Mouse (Mus musculus) lung, embryonic 14.5 days (tissue): ENCODE measurements at regions not wholly inside any gene's neighbourhood (a gene's known extent, or its start where the extent isn't known, plus 50 kb on each side); places are given as distances from the start of the nearest gene placed in this dataset.
A peak's percentile ranks its signal among the peaks of the same experiment; 100 is the strongest.

Source experiments
- ATAC-seq: fragments of 200-750 bp; cut with Nextera tagmentation; 2 replicates; pipeline ENCODE4 v1.8.0; 2017; ENCODE audit warnings: mild to moderate bottlenecking, moderate TSS enrichment, moderate library complexity; ENCODE audit not compliant: insufficient read depth
- DNase-seq: peaks from one replicate; pipeline ENCODE4 v3.0.0-alpha.2; 2015
- H3K27ac ChIP-seq: fragments of 300-500 bp; sonication (generic); 2 replicates; pipeline ENCODE4 v1.5.1; 2014; ENCODE audit warnings: low read depth, mild to moderate bottlenecking, moderate library complexity
- H3K27me3 ChIP-seq: fragments of 300-500 bp; sonication (generic); 2 replicates; pipeline ENCODE4 v1.6.1; 2014; ENCODE audit warnings: low read length, control low read depth; ENCODE audit not compliant: insufficient read depth
- H3K36me3 ChIP-seq: fragments of 300-500 bp; sonication (generic); 2 replicates; pipeline ENCODE4 v1.6.1; 2014; ENCODE audit warnings: control low read depth; ENCODE audit not compliant: insufficient read depth
- H3K4me1 ChIP-seq: fragments of 300-500 bp; sonication (generic); 2 replicates; pipeline ENCODE4 v1.6.1; 2014; ENCODE audit warnings: antibody characterized with exemption, control low read depth; ENCODE audit not compliant: insufficient read depth
- H3K4me2 ChIP-seq: fragments of 300-500 bp; sonication (generic); 2 replicates; pipeline ENCODE4 v1.6.1; 2014; ENCODE audit warnings: mild to moderate bottlenecking
- H3K4me3 ChIP-seq: fragments of 300-500 bp; sonication (generic); 2 replicates; pipeline ENCODE4 v1.5.1; 2014; ENCODE audit warnings: low read depth, low read length
- H3K9ac ChIP-seq: fragments of 300-500 bp; sonication (generic); 2 replicates; pipeline ENCODE4 v1.6.1; 2014
- H3K9me3 ChIP-seq: fragments of 300-500 bp; sonication (generic); 2 replicates; pipeline ENCODE4 v1.6.1; 2016; ENCODE audit warnings: low read depth, low read length, control low read depth
- CTCF ChIP-seq: IDR thresholded peaks from 2 replicates; pipeline ENCODE4 v1.5.1; 2016; ENCODE audit warnings: antibody characterized with exemption, low read depth
- WGBS: fragments of 180-500 bp; shearing (Covaris S2); extraction: QIAGEN DNeasy Blood & Tissue Kit; methylation state at CpG from one replicate; pipeline ENCODE4 v1.1.7; 2014; 5-methylcytosine and 5-hydroxymethylcytosine counted together

DNA sequence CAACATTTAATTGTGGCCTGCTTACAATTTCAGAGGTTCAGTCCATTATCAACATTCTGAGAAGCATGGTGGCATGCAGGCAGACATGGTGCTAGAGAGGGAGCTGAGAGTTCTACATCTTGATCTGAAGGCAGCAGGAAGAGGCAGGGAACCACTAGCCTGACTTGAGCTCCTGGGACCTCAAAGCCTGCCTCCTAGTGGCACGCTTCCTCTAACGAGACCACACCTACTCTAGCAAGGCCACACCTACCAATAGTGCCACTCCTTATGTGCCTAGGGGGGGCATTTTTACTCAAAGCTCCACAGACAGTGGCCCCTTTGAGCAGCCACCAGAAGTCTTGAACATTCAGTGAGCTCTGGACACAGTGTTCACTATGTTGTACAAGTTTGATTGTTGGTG is 165.5 kb downstream of the Ackr3 start:
- Histone ChIP-seq H3K4me1 (no peaks in the 10 kb centered on the region), H3K9ac (no peak overlapping the region), H3K36me3 (no peaks in the 10 kb centered on the region), H3K27ac (no peak overlapping the region), H3K4me3 (no peak overlapping the region), H3K27me3 (no peaks in the 10 kb centered on the region), H3K9me3 (no peaks in the 10 kb centered on the region), H3K4me2 (no peak overlapping the region)
- DNase-seq: no peak
- 75% methylated on average over 2 of the region's 2 CpGs for WGBS
- peak; percentile 30; the same call in 1 of the 2 replicates for TF ChIP-seq CTCF
- ATAC-seq: no peak

DNA sequence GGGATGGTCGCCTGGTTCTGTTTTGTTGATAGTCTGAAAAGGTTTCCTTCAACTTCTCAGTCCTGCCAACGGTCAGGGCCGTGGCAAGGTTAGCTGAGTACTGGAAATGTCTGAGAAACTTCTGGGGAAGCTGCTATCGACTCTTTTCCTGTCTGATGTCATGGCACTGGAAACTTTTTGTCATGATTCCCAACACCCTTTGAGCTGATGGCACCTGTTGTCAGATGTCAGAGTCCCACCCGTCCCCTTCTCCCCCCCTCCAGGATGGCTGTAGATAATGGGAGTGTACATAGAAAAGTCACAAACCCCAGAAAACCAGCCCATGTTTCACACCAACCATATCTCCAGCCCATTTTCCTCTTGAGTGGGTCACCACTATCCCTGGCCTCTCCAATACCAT is 167.0 kb downstream of the Ackr3 start:
- Histone ChIP-seq H3K4me1 (no peaks in the 10 kb centered on the region), H3K27ac (no peak overlapping the region), H3K27me3 (no peaks in the 10 kb centered on the region), H3K4me2 (no peak overlapping the region), H3K36me3 (no peaks in the 10 kb centered on the region), H3K9me3 (no peaks in the 10 kb centered on the region), H3K4me3 (no peak overlapping the region), H3K9ac (no peak overlapping the region)
- no peak for DNase-seq
- no peak for ATAC-seq
- no peak for TF ChIP-seq CTCF
- 56% methylated on average over 5 of the region's 5 CpGs for WGBS

GRCm38 (mm10) chr1:90373001-90373400 is 169.2 kb downstream of the Ackr3 start:
- no peaks in the 10 kb centered on the region for H3K36me3 ChIP-seq
- 82% methylated on average over 5 of the region's 5 CpGs for WGBS
- H3K4me2 ChIP-seq: no peak overlapping the region
- no peaks in the 10 kb centered on the region for H3K9me3 ChIP-seq
- H3K27me3 ChIP-seq: no peaks in the 10 kb centered on the region
- no peak overlapping the region for H3K27ac ChIP-seq
- DNase-seq (no peak), ATAC-seq (no peak)
- H3K9ac ChIP-seq: no peak overlapping the region
- no peaks in the 10 kb centered on the region for H3K4me1 ChIP-seq
- no peak overlapping the region for H3K4me3 ChIP-seq
- TF ChIP-seq CTCF: no peak

DNA sequence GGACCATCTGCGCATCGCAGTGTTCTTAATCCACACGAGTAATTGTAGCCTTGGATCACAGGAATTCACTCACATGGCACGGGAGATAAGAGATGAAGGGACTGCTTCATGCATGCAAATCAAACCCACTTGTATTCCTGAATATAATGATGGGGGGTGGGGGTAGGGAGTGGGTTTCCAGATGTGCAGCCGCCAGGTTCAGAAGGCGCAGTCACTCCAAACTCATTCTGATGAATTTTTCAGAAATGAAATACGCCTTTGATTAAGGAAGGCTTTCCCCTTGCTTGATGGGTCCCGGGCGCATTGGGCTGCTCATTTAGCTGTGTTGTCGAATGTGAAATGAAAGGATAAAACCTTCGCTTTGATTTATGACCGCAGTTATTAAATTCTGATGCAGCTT is 170.7 kb downstream of the Ackr3 start:
- no peak for ATAC-seq
- Histone ChIP-seq H3K4me1 (no peaks in the 10 kb centered on the region), H3K36me3 (no peaks in the 10 kb centered on the region), H3K4me3 (no peak overlapping the region), H3K9me3 (no peaks in the 10 kb centered on the region), H3K27ac (no peak overlapping the region), H3K4me2 (no peak overlapping the region), H3K27me3 (no peaks in the 10 kb centered on the region), H3K9ac (no peak overlapping the region)
- WGBS: 77% methylated on average over 12 of the region's 12 CpGs
- TF ChIP-seq CTCF: no peak
- no peak for DNase-seq

GRCm38 (mm10) chr1:90380034-90380705 is 176.4 kb downstream of the Ackr3 start:
- Histone ChIP-seq H3K4me1 (no peaks in the 10 kb centered on the region), H3K27ac (no peak overlapping the region), H3K9ac (no peak overlapping the region), H3K36me3 (no peaks in the 10 kb centered on the region), H3K9me3 (no peaks in the 10 kb centered on the region), H3K4me2 (no peak overlapping the region), H3K27me3 (no peaks in the 10 kb centered on the region; the same call in 1 of the 2 replicates), H3K4me3 (no peak overlapping the region)
- TF ChIP-seq CTCF: no peak
- no peak for DNase-seq
- ATAC-seq: no peak
- 83% methylated on average over 9 of the region's 9 CpGs for WGBS

DNA sequence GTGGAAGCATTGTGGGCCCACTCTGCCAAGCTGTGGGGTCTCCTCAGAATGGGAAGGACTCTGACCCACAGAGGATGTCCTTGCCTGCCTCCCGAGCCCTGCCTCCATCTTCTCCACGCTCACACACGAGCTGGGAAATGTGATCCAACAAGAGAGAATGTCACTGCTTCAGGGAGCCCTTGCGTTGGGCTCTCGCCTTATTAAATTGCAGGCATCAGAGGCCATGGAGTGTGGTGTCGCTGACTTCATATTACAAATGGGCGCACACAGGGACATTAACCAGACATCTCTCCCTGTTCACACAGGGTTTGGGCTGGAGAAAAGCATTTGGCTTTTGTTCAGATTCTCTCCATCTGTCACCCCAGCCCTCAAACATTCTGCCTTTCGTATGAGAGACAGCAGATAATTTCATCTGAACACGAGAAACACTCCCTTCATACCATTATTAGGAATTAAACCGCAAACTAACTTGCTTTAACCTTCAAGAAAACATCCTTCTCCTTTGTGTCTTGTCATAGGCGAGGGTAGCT is 179.2 kb downstream of the Ackr3 start:
- H3K4me3 ChIP-seq: no peak overlapping the region
- no peak overlapping the region for H3K4me2 ChIP-seq
- no peaks in the 10 kb centered on the region for H3K36me3 ChIP-seq
- H3K27me3 ChIP-seq: no peaks in the 10 kb centered on the region; the same call in 1 of the 2 replicates
- DNase-seq (no peak), ATAC-seq (no peak)
- H3K27ac ChIP-seq: no peak overlapping the region
- no peaks in the 10 kb centered on the region for H3K9me3 ChIP-seq
- 66% methylated on average over 11 of the region's 11 CpGs for WGBS
- no peaks in the 10 kb centered on the region for H3K4me1 ChIP-seq
- H3K9ac ChIP-seq: no peak overlapping the region
- no peak for TF ChIP-seq CTCF

DNA sequence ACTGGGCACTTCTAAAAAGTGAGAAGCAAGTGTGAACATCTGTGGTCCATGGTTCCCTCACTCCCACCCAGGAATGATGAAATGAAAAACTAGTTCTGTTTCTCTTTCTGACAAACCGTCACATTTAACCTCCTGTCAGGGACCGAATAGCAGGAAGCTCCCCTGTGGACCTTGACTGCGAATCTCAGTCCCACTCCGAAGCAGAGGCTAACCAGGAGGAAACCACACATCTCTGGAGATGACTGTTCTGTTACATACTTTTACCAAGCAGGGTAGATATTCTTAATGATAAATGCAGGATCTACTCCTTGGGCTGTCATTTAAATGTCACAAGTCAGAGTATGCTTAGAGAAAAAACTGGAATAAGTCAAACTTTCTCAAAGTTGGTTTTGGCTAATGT is 181.2 kb downstream of the Ackr3 start:
- H3K9me3 ChIP-seq: no peaks in the 10 kb centered on the region
- H3K9ac ChIP-seq: no peak overlapping the region
- no peaks in the 10 kb centered on the region for H3K36me3 ChIP-seq
- 65% methylated on average over 4 of the region's 4 CpGs for WGBS
- no peak for ATAC-seq
- H3K4me2 ChIP-seq: no peak overlapping the region
- no peak overlapping the region for H3K4me3 ChIP-seq
- no peak for TF ChIP-seq CTCF
- no peaks in the 10 kb centered on the region; the same call in 1 of the 2 replicates for H3K27me3 ChIP-seq
- H3K4me1 ChIP-seq: no peaks in the 10 kb centered on the region
- DNase-seq: no peak
- no peak overlapping the region for H3K27ac ChIP-seq
